Mouse (Mus musculus) CH12.LX (cell line): Measurements from ENCODE around the gene 2010300C02Rik. TPM values are rescaled to one million over a fixed set of nuclear protein-coding genes. Genes with fewer than 3 reads are reported as not detected.

Source experiments
- DNase-seq: peaks from one replicate; pipeline ENCODE4 v3.0.0-alpha.2; 2013; ENCODE audit errors: extremely low read depth
- H3K27ac ChIP-seq: 2 replicates; pipeline ENCODE4 v1.5.1; 2012; ENCODE audit warnings: low read depth, mild to moderate bottlenecking, control low read depth, moderate library complexity; ENCODE audit not compliant: insufficient read depth
- H3K27me3 ChIP-seq: replicated peaks from 2 replicates; pipeline ENCODE3; 2012; ENCODE audit warnings: inconsistent platforms
- H3K36me3 ChIP-seq, 2 experiments: replicated peaks in 1 of 2; 2 replicates each; pipeline versions ENCODE3 to v1.6.1; 2012; ENCODE audit warnings: inconsistent platforms in 1 of 2, low read length in 1 of 2, mild to moderate bottlenecking in 1 of 2, mixed read lengths in 1 of 2, moderate library complexity in 1 of 2; ENCODE audit not compliant: control insufficient read depth in 1 of 2, insufficient read depth in 1 of 2
- H3K4me1 ChIP-seq, 2 experiments: 2 replicates each; pipeline ENCODE4 v1.6.1; 2012; ENCODE audit warnings: inconsistent platforms in 1 of 2, moderate library complexity in 1 of 2; ENCODE audit not compliant: insufficient read depth in 2 of 2, control insufficient read depth in 1 of 2
- H3K4me2 ChIP-seq: 2 replicates; pipeline ENCODE4 v1.6.1; 2012; ENCODE audit warnings: low read depth, mild to moderate bottlenecking, control low read depth; ENCODE audit not compliant: poor library complexity, insufficient read depth, severe bottlenecking
- H3K4me3 ChIP-seq, 3 experiments: fragments of 150-350 bp in 1 of 3; sonication (generic) in 1 of 3; replicated peaks in 1 of 3; 2 replicates each; pipeline versions ENCODE3 to v1.5.1; 2011 to 2012; ENCODE audit warnings: low read depth in 2 of 3, low read length in 2 of 3, mild to moderate bottlenecking in 2 of 3, moderate library complexity in 2 of 3, control low read depth in 1 of 3, improper control_type of control experiment in 1 of 3, inconsistent platforms in 1 of 3, mixed read lengths in 1 of 3; ENCODE audit not compliant: poor library complexity in 1 of 3
- H3K79me2 ChIP-seq: replicated peaks from 2 replicates; pipeline ENCODE4 v1.6.1; 2012; ENCODE audit warnings: mild to moderate bottlenecking, moderate library complexity; ENCODE audit not compliant: control insufficient read depth, poor library complexity, insufficient read depth, severe bottlenecking; ENCODE audit errors: extremely low read depth
- H3K9ac ChIP-seq: 2 replicates; pipeline ENCODE4 v1.6.1; 2012; ENCODE audit warnings: low read depth, mild to moderate bottlenecking, control low read depth, moderate library complexity; ENCODE audit not compliant: insufficient read depth
- H3K9me3 ChIP-seq: replicated peaks from 2 replicates; pipeline ENCODE3; 2012; ENCODE audit warnings: low read length, inconsistent platforms, mixed read lengths
- BHLHE40 ChIP-seq: IDR thresholded peaks from 2 replicates; pipeline ENCODE4 v1.6.1; 2011; ENCODE audit warnings: mild to moderate bottlenecking, low read depth, low read length, improper control_type of control experiment
- E2F4 ChIP-seq: IDR thresholded peaks from 2 replicates; pipeline ENCODE4 v1.6.1; 2011; ENCODE audit warnings: low read depth, low read length, improper control_type of control experiment; ENCODE audit not compliant: insufficient replicate concordance
- ELF1 ChIP-seq: IDR thresholded peaks from 2 replicates; pipeline ENCODE4 v1.6.1; 2014; ENCODE audit warnings: low read depth, mild to moderate bottlenecking, inconsistent platforms, low read length, improper control_type of control experiment
- GABPA ChIP-seq: IDR thresholded peaks from 2 replicates; pipeline ENCODE4 v1.6.1; 2012; ENCODE audit warnings: low read depth, low read length, improper control_type of control experiment, inconsistent platforms; ENCODE audit not compliant: insufficient replicate concordance
- IRF4 ChIP-seq: IDR thresholded peaks from 2 replicates; pipeline ENCODE4 v1.6.1; 2014; ENCODE audit warnings: low read depth, mild to moderate bottlenecking, inconsistent platforms, low read length, improper control_type of control experiment
- JUND ChIP-seq: conservative IDR thresholded peaks from 2 replicates; pipeline ENCODE4 v1.6.1; 2011; ENCODE audit warnings: low read depth, low read length, improper control_type of control experiment
- KAT2A ChIP-seq: IDR thresholded peaks from 2 replicates; pipeline ENCODE4 v1.6.1; 2012; ENCODE audit warnings: low read length, improper control_type of control experiment, inconsistent platforms; ENCODE audit not compliant: insufficient replicate concordance
- MEF2A ChIP-seq: IDR thresholded peaks from 2 replicates; pipeline ENCODE4 v1.6.1; 2014; ENCODE audit warnings: low read depth, mild to moderate bottlenecking, inconsistent platforms, low read length, improper control_type of control experiment, borderline replicate concordance
- PAX5 ChIP-seq: IDR thresholded peaks from 2 replicates; pipeline ENCODE4 v1.6.1; 2012; ENCODE audit warnings: low read length, inconsistent platforms, mixed read lengths
- POLR2AphosphoS2 ChIP-seq: IDR thresholded peaks from 2 replicates; pipeline ENCODE4 v1.6.1; 2011; ENCODE audit warnings: low read depth, low read length, improper control_type of control experiment
- RAD21 ChIP-seq: IDR thresholded peaks from 2 replicates; pipeline ENCODE4 v1.6.1; 2011; ENCODE audit warnings: low read depth, mild to moderate bottlenecking, low read length, improper control_type of control experiment, moderate library complexity
- TCF12 ChIP-seq: IDR thresholded peaks from 2 replicates; pipeline ENCODE4 v1.6.1; 2014; ENCODE audit warnings: low read depth, mild to moderate bottlenecking, inconsistent platforms, low read length, improper control_type of control experiment
- UBTF ChIP-seq: IDR thresholded peaks from 2 replicates; pipeline ENCODE4 v1.6.1; 2012; ENCODE audit warnings: low read depth, mild to moderate bottlenecking, inconsistent platforms, low read length, improper control_type of control experiment, moderate library complexity
- USF1 ChIP-seq: IDR thresholded peaks from 2 replicates; pipeline ENCODE4 v1.6.1; 2014; ENCODE audit warnings: low read depth, mild to moderate bottlenecking, inconsistent platforms, low read length, improper control_type of control experiment
- ZC3H11A ChIP-seq: IDR thresholded peaks from 2 replicates; pipeline ENCODE4 v1.6.1; 2012; ENCODE audit warnings: low read depth, mild to moderate bottlenecking, inconsistent platforms, low read length, improper control_type of control experiment
- dilution Hi-C: fragments of 300-500 bp; cut with MboI; formaldehyde crosslinking; loops from 2 replicates; pipeline ENCODE4 v1.14.3; 2020; ENCODE audit warnings: low sequenced_read_pairs; ENCODE audit not compliant: extremely low pct_unique_long_range_greater_than_20kb, extremely low pct_ligation_motif_present
- in situ Hi-C: fragments of 300-500 bp; cut with MboI; formaldehyde crosslinking; loops from 3 replicates; pipeline ENCODE4 v1.14.3; 2019; ENCODE audit warnings: low sequenced_read_pairs, low pct_ligation_motif_present, low pct_unique_long_range_greater_than_20kb, mixed read lengths
- polyA plus RNA-seq: library from polyadenylated mRNA; unstranded; fragments of >175 nt; gene quantifications from 2 replicates; pipeline ENCODE4 v1.2.1, GENCODE M21; 2012; ENCODE audit warnings: low read depth; ENCODE audit not compliant: insufficient read length
- total RNA-seq, 2 experiments: library from RNA; depleted of rRNA; stranded (reverse); fragments of 300-350 nt in 1 of 2; fragments of >200 nt in 1 of 2; gene quantifications; 2 replicates each; pipeline ENCODE4 v1.2.3; 2012 to 2014

Gene 2010300C02Rik
- total and polyA plus RNA-seq, 3 experiments, result 0.08 to 0.25 (median 0.09) TPM

- Histone ChIP-seq H3K27me3 (no peaks in the 10 kb centered on the region), H3K27ac (no peak overlapping the region), H3K4me3 (no peak overlapping the region), H3K36me3 (no peaks in the 10 kb centered on the region), H3K9me3 (no peaks in the 10 kb centered on the region), H3K9ac (no peak overlapping the region), H3K4me1 (no peaks in the 10 kb centered on the region), H3K79me2 (no peaks in the 10 kb centered on the region), H3K4me2 (no peak overlapping the region)
- in situ Hi-C loops (no loop called here), dilution Hi-C loops (no loop called here)
- DNase-seq, result no peak
- TF ChIP-seq E2F4 (no peak), JUND (no peak), IRF4 (no peak)
Measured at GRCm38 (mm10) chr1:37744650-37745259, 24.9 kb upstream of the 2010300C02Rik start.

GRCm38 (mm10) chr1:37742602-37743270, 22.9 kb upstream of the 2010300C02Rik start:
- Histone ChIP-seq H3K9me3 (no peaks in the 10 kb centered on the region), H3K4me3 (no peak overlapping the region), H3K4me2 (no peak overlapping the region), H3K79me2 (no peaks in the 10 kb centered on the region), H3K27ac (no peak overlapping the region), H3K9ac (no peak overlapping the region), H3K36me3 (no peaks in the 10 kb centered on the region), H3K27me3 (no peaks in the 10 kb centered on the region), H3K4me1 (no peaks in the 10 kb centered on the region)
- dilution Hi-C loops (no loop called here), in situ Hi-C loops (no loop called here)
- TF ChIP-seq BHLHE40, result no peak
- no peak for TF ChIP-seq PAX5
- no peak for TF ChIP-seq TCF12
- no peak for TF ChIP-seq KAT2A
- TF ChIP-seq POLR2AphosphoS2, result no peak
- TF ChIP-seq USF1, result no peak
- TF ChIP-seq IRF4, result no peak
- TF ChIP-seq ZC3H11A, result no peak
- TF ChIP-seq ELF1, result no peak
- no peak for TF ChIP-seq MEF2A
- TF ChIP-seq UBTF, result no peak
- no peak for TF ChIP-seq RAD21
- no peak for TF ChIP-seq GABPA
- no peak for DNase-seq
